Comparison of ENCODE assay signal across 9 mouse cellular contexts in the genomic region with DNA sequence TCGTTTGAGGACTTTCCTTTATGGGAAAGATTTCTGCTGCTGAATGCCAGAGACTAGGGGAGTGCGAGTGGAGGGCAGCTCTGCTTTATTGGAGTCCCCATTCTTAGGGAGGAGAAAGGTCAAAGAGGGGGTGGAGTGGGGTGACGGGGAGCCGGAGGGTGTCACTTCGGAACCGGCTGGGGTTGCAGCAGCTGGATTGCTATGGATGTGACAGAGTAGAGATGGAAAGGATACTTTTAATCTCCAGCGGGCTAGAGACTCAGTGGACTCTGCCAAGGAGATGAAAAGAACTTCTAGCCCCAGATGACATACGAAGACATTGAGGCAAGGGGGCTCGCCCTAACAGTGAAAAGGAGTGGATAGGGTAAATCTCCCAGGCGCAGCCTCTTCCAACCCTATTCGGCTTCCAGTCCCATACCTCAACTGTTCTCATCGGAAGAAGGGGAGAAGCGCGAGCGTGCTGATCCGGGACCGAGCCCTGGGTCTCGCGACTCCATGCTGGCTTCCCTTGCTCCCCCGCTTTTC. TPM values are rescaled to one million over a fixed set of nuclear protein-coding genes. Genes with fewer than 3 reads are reported as not detected.
A peak's percentile ranks its signal among the peaks of the same experiment; 100 is the strongest.
DNase-seq lines count a peak whose midpoint lies in the region; ATAC-seq lines count a peak whose summit lies in the region.
"Had no signal": no experiment of that assay in that cellular context is flagged by ENCODE, and none has a peak within 500 bp of the region (broad histone marks: within the 10 kb centered on the region; RNA-seq: fewer than 3 reads in every experiment).

No protein-coding gene starts in this region.

- H3K27me3 ChIP-seq in embryonic facial prominence, embryonic 13.5 days = peaks cover 49% of the 10 kb centered on the region
- H3K27me3 ChIP-seq in intestine, embryonic 15.5 days (replicated peaks) = peaks cover 14% of the 10 kb centered on the region
- peaks cover 38% of the 10 kb centered on the region for H3K27me3 ChIP-seq in midbrain, embryonic 15.5 days (replicated peaks)

- no peaks in the 10 kb centered on the region; the same call in 1 of the 2 replicates for H3K9me3 ChIP-seq in embryonic facial prominence, embryonic 13.5 days
- no peaks in the 10 kb centered on the region for H3K9me3 ChIP-seq in intestine, embryonic 15.5 days
- H3K9me3 ChIP-seq in midbrain, embryonic 15.5 days = no peaks in the 10 kb centered on the region

- H3K4me2 ChIP-seq in embryonic facial prominence, embryonic 13.5 days = peak overlapping the region; percentile 91
- H3K4me2 ChIP-seq in intestine, embryonic 15.5 days (replicated peaks) = peak overlapping the region; percentile 93
- H3K4me2 ChIP-seq in midbrain, embryonic 15.5 days = peak overlapping the region; percentile 70

- H3K27ac ChIP-seq in embryonic facial prominence, embryonic 13.5 days = no peak overlapping the region
- H3K27ac ChIP-seq in intestine, embryonic 15.5 days = no peak overlapping the region
- H3K27ac ChIP-seq in midbrain, embryonic 15.5 days = no peak overlapping the region

- 2% methylated on average over 20 of the region's 20 CpGs for WGBS in embryonic facial prominence, embryonic 13.5 days
- 3% methylated on average over 20 of the region's 20 CpGs for whole genome bisulfite sequencing in intestine, embryonic 15.5 days
- under 1% methylated on average over 20 of the region's 20 CpGs for WGBS in midbrain, embryonic 15.5 days

- intact Hi-C loops in heart, postnatal 25 days (cut with DNase I) = loop anchor here (5.0 kb wide), 2 partner anchors 38 to 47 kb away; no protein-coding TSS in a partner anchor
- intact Hi-C loops in left cerebral cortex, postnatal 10 days (cut with DNase I) = no loop called here

- peak; percentile 25 to 28 for DNase-seq in heart, adult 9 months (ENCODE audit: low spot score in 2 of 2)
- DNase-seq in heart, postnatal 25 days (ENCODE audit: low spot score) = no peak
- no peak for DNase-seq in left cerebral cortex, postnatal 10 days (ENCODE audit: extremely low spot score in 1 of 2, low spot score in 2 of 2)
- DNase-seq in ovary, postnatal 36 days (ENCODE audit: low spot score) = no peak
- DNase-seq in adrenal gland, postnatal 36 days = no peak

- no peak for ATAC-seq in embryonic facial prominence, embryonic 13.5 days (ENCODE audit: insufficient number of reproducible peaks, insufficient read depth, low FRiP score, low TSS enrichment, low read depth)
- no peak for ATAC-seq in intestine, embryonic 15.5 days
- ATAC-seq in midbrain, embryonic 15.5 days (replicated peaks) = no peak

- no peaks in the 10 kb centered on the region for H3K36me3 ChIP-seq in embryonic facial prominence, embryonic 13.5 days
- no peaks in the 10 kb centered on the region for H3K36me3 ChIP-seq in intestine, embryonic 15.5 days
- H3K36me3 ChIP-seq in midbrain, embryonic 15.5 days (replicated peaks) = no peaks in the 10 kb centered on the region

- peak overlapping the region; percentile 68 for H3K9ac ChIP-seq in embryonic facial prominence, embryonic 13.5 days
- H3K9ac ChIP-seq in intestine, embryonic 15.5 days = peak overlapping the region; percentile 58
- peak overlapping the region; percentile 12; the same call in 1 of the 2 replicates for H3K9ac ChIP-seq in midbrain, embryonic 15.5 days

- peaks cover 19% of the 10 kb centered on the region for H3K4me1 ChIP-seq in embryonic facial prominence, embryonic 13.5 days
- peaks cover 21% of the 10 kb centered on the region for H3K4me1 ChIP-seq in intestine, embryonic 15.5 days (replicated peaks)
- peaks cover 13% of the 10 kb centered on the region; the same call in 1 of the 2 replicates for H3K4me1 ChIP-seq in midbrain, embryonic 15.5 days

- H3K4me3 ChIP-seq in embryonic facial prominence, embryonic 13.5 days = peak overlapping the region; percentile 49
- peak overlapping the region; percentile 61 for H3K4me3 ChIP-seq in intestine, embryonic 15.5 days (replicated peaks)
- H3K4me3 ChIP-seq in midbrain, embryonic 15.5 days = peak overlapping the region; percentile 39

RNA-seq across cellular contexts. Expression of a gene that starts 0.9 kb away (rescaled TPM):
- 1 to 10 TPM; 4.8 to 6.5 TPM for total RNA-seq in heart, postnatal 25 days (2021)
- polyA plus RNA-seq in embryonic facial prominence, embryonic 13.5 days (2015; fragmentation: Nextera tagmentation; extraction: Ambion mirVana) = 0.53 and 2.2 TPM in 2 replicates
- polyA plus RNA-seq in intestine, embryonic 15.5 days (2015; fragmentation: Nextera tagmentation; extraction: Ambion mirVana) = 3.3 and 4.2 TPM in 2 replicates
- polyA plus RNA-seq in midbrain, embryonic 15.5 days (2015; fragmentation: Nextera tagmentation; extraction: Ambion mirVana) = 3.4 and 3.7 TPM in 2 replicates
- 1 to 10 TPM; 3.0 TPM for total RNA-seq in left cerebral cortex, postnatal 10 days (2021)
- 10 to 100 TPM in 1 of 2 experiments, 1 to 10 TPM in 1; 6.6 to 10.9 TPM for total RNA-seq in adrenal gland, postnatal 36 days (2021)
- total RNA-seq: neutrophil, adult 5-6 weeks had no signal

Comparison
In these comparisons a context has a peak if more than half of its experiments do, and no peak if none do; other contexts are left out.
1. DNase-seq: peak in heart, adult 9 months (2 of 2); none in heart, postnatal 25 days (single experiment), left cerebral cortex, postnatal 10 days (0 of 2), ovary, postnatal 36 days (single experiment) and adrenal gland, postnatal 36 days (0 of 2).
2. H3K9ac ChIP-seq: peak in every context shown above with its lines; median percentile 68 in embryonic facial prominence, embryonic 13.5 days; 58 in intestine, embryonic 15.5 days; 12 in midbrain, embryonic 15.5 days.
3. Peak in every context shown above with its lines, with median percentiles within 50 percentile points of each other: H3K4me2 ChIP-seq and H3K4me3 ChIP-seq.